Comparison of ENCODE assay signal across 8 mouse cellular contexts in the genomic region with DNA sequence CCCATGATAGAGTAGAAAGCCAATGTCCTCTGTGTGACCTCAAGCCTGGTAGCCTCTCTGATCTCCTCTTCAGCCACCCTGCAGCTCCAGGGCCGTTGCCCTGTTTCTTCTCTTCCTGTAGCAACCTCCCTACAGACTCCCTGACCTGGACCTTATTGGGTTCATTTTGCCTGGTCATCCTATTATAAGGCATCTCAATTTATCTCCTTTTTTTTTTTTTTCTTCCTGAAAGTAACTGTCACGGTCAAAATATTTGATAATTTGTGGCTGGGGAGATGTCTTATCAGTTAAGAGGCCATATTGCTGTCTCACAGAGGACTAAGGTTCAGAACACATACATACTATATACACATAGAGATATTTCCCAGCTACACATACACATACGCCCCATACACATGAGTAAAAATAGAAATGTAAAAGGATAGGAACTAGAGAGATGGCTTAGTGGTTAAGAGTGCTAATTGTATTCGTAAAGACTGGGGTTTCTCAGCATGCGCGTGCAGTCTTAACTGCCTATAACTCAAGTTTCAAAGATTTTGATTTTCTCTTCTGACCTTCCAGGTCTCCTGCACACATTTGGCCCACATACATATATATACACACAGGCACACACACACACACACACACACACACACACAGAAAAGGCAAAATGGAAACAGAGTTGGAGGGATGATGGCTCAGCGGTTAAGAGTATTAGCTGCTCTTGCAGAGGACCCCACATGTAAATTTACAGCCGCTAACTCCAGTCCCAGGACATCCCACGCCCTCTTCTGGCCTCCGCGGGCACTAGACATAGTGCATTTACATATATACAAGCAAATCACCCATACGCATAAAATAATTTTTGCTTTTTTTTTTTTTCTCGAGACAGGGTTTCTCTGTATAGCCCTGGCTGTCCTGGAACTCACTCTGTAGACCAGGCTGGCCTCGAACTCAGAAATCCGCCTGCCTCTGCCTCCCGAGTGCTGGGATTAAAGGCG. TPM values are rescaled to one million over a fixed set of nuclear protein-coding genes. Genes with fewer than 3 reads are reported as not detected.
DNase-seq lines count a peak whose midpoint lies in the region; ATAC-seq lines count a peak whose summit lies in the region.

No protein-coding gene starts in this region.

- ATAC-seq in erythroid progenitor cell, adult 5-6 weeks (replicated peaks; ENCODE audit: low FRiP score, poor library complexity, severe bottlenecking), result peak; percentile 43; the same call in 1 of the 2 replicates
- peak; percentile 13 for ATAC-seq in intestine, embryonic 16.5 days

- no peaks in the 10 kb centered on the region for H3K9me3 ChIP-seq in intestine, embryonic 16.5 days (ENCODE audit: control insufficient read depth, low read length)

- H3K9ac ChIP-seq in intestine, embryonic 16.5 days (ENCODE audit: low read depth, low read length), result peak overlapping the region; percentile 27; the same call in 1 of the 2 replicates

- peak overlapping the region; percentile 91 for H3K4me3 ChIP-seq in intestine, embryonic 16.5 days (ENCODE audit: low read length)

- peaks cover 24% of the 10 kb centered on the region for H3K4me1 ChIP-seq in intestine, embryonic 16.5 days (ENCODE audit: control insufficient read depth, insufficient read depth, low read length)

- H3K27me3 ChIP-seq in intestine, embryonic 16.5 days (replicated peaks; ENCODE audit: control insufficient read depth, insufficient read depth, low read length), result no peaks in the 10 kb centered on the region
- H3K27me3 ChIP-seq in splenic B cell, adult 2 months (ENCODE audit: control insufficient read depth, insufficient read depth, low read length, poor library complexity, severe bottlenecking), result no peaks in the 10 kb centered on the region

- peak overlapping the region; percentile 49 for H3K4me2 ChIP-seq in intestine, embryonic 16.5 days (ENCODE audit: low read depth, low read length)

- no peaks in the 10 kb centered on the region for H3K36me3 ChIP-seq in intestine, embryonic 16.5 days (ENCODE audit: control insufficient read depth, insufficient read depth, low read length)
- peaks cover 2% of the 10 kb centered on the region for H3K36me3 ChIP-seq in splenic B cell, adult 2 months (ENCODE audit: control insufficient read depth, insufficient read depth, low read length, poor library complexity, severe bottlenecking)

- peak; percentile 53 to 68 for DNase-seq in adrenal gland, adult (ENCODE audit: inconsistent age in 2 of 2, low spot score in 1 of 2)
- no peak for DNase-seq in adrenal gland, postnatal 25 days
- peak; percentile 79 for DNase-seq in MEL-GATA-1-ER (ENCODE audit: extremely low read depth, low read depth)
- peak; percentile 47 for DNase-seq in lung, postnatal 36 days
- peak; percentile 77 for DNase-seq in splenic B cell, adult 2 months (ENCODE audit: low read depth, low spot score)
- DNase-seq in Muller cell, postnatal 12 days (ENCODE audit: inconsistent ontology term), result no peak

- 23% methylated on average over 16 of the region's 17 CpGs for WGBS in intestine, embryonic 16.5 days

- peak overlapping the region; percentile 66 for H3K27ac ChIP-seq in intestine, embryonic 16.5 days (ENCODE audit: low read length)

RNA-seq across cellular contexts. Expression of gene Fance, which starts 0.8 kb away (rescaled TPM):
- 34.6 and 35.0 TPM in 2 replicates for total RNA-seq in adrenal gland, postnatal 25 days (2021)
- 9.7 and 10.5 TPM in 2 replicates for total RNA-seq in erythroid progenitor cell, adult 5-6 weeks (2015; ENCODE audit: low replicate concordance)
- 0.76 and 9.8 TPM in 2 replicates for total RNA-seq in erythroid progenitor cell, adult 5-6 weeks (2017; ENCODE audit: low replicate concordance)
- polyA plus RNA-seq in intestine, embryonic 16.5 days (2015; fragmentation: Nextera tagmentation; extraction: Ambion mirVana), result 20.2 and 21.8 TPM in 2 replicates

RNA-seq across cellular contexts. Expression of gene Rpl10a, which starts 15.7 kb away (rescaled TPM):
- 789 and 848 TPM in 2 replicates for total RNA-seq in adrenal gland, postnatal 25 days (2021)
- 515 and 750 TPM in 2 replicates for total RNA-seq in erythroid progenitor cell, adult 5-6 weeks (2015; ENCODE audit: low replicate concordance)
- total RNA-seq in erythroid progenitor cell, adult 5-6 weeks (2017; ENCODE audit: low replicate concordance), result 184 and 203 TPM in 2 replicates
- 591 and 604 TPM in 2 replicates for polyA plus RNA-seq in intestine, embryonic 16.5 days (2015; fragmentation: Nextera tagmentation; extraction: Ambion mirVana)

RNA-seq across cellular contexts. Expression of gene Tead3, which starts 38.1 kb away (rescaled TPM):
- 10.4 and 13.6 TPM in 2 replicates for total RNA-seq in adrenal gland, postnatal 25 days (2021)
- not detected in 2 replicates for total RNA-seq in erythroid progenitor cell, adult 5-6 weeks (2015; ENCODE audit: low replicate concordance)
- not detected in 2 replicates for total RNA-seq in erythroid progenitor cell, adult 5-6 weeks (2017; ENCODE audit: low replicate concordance)
- 8.5 and 9.3 TPM in 2 replicates for polyA plus RNA-seq in intestine, embryonic 16.5 days (2015; fragmentation: Nextera tagmentation; extraction: Ambion mirVana)

RNA-seq across cellular contexts. Expression of gene Tulp1, which starts 52.5 kb away (rescaled TPM):
- total RNA-seq in adrenal gland, postnatal 25 days (2021), result not detected in 2 replicates
- total RNA-seq in erythroid progenitor cell, adult 5-6 weeks (2015; ENCODE audit: low replicate concordance), result not detected in 2 replicates
- not detected in 2 replicates for total RNA-seq in erythroid progenitor cell, adult 5-6 weeks (2017; ENCODE audit: low replicate concordance)
- polyA plus RNA-seq in intestine, embryonic 16.5 days (2015; fragmentation: Nextera tagmentation; extraction: Ambion mirVana), result 3.0 and 3.6 TPM in 2 replicates

Comparison
In these comparisons a context has a peak if more than half of its experiments do, and no peak if none do; other contexts are left out.
1. DNase-seq: peak in adrenal gland, adult (2 of 2), MEL-GATA-1-ER (single experiment), lung, postnatal 36 days (single experiment) and splenic B cell, adult 2 months (single experiment); none in adrenal gland, postnatal 25 days (single experiment) and Muller cell, postnatal 12 days (single experiment).
2. RNA of gene Tead3, which starts 38.1 kb away (total RNA-seq): 10.4 to 13.6 TPM in adrenal gland, postnatal 25 days; not detected in erythroid progenitor cell, adult 5-6 weeks; every median in the first group is over 10 times any median in the second.